Mouse (Mus musculus): ENCODE measurements at regions not wholly inside any gene's neighbourhood (a gene's known extent, or its start where the extent isn't known, plus 50 kb on each side); places are given as distances from the start of the nearest gene placed in this dataset.
"Not testable (repeated sequence)": the region's sequence is repeated elsewhere in the genome, so short reads cannot be mapped to it uniquely, and the experiment has no call there.

GRCm38 (mm10) chr13:61957197-61957596, 172.5 kb upstream of the Zfp808 start:
- not testable (repeated sequence) for ATAC-seq (ENCODE audit: low FRiP score)

GRCm38 (mm10) chr13:61978856-61979255, 150.8 kb upstream of the Zfp808 start:
- not testable (repeated sequence) for ATAC-seq (ENCODE audit: low FRiP score); H3K9ac ChIP-seq; H3K4me2 ChIP-seq; H3K4me1 ChIP-seq; H3K36me3 ChIP-seq (replicated peaks); H3K4me3 ChIP-seq (replicated peaks); H3K27me3 ChIP-seq; H3K27ac ChIP-seq
- 94% methylated on average over 3 of the region's 3 CpGs for WGBS
- peaks cover 13% of the 10 kb centered on the region; the same call in 1 of the 2 replicates for H3K9me3 ChIP-seq

More at GRCm38 (mm10) chr13:61957197-61957596, 172.5 kb upstream of the Zfp808 start:
- H3K4me1 ChIP-seq; H3K4me2 ChIP-seq; H3K27ac ChIP-seq; H3K4me3 ChIP-seq (replicated peaks); H3K9ac ChIP-seq; H3K36me3 ChIP-seq (replicated peaks); H3K27me3 ChIP-seq: not testable (repeated sequence)
- 88% methylated on average over 9 of the region's 9 CpGs for WGBS
- H3K9me3 ChIP-seq, result peaks cover 15% of the 10 kb centered on the region; the same call in 1 of the 2 replicates

- WGBS, result 71% methylated on average over 3 of the region's 3 CpGs
Observed at GRCm38 (mm10) chr13:61996519-61996918, 133.2 kb upstream of the Zfp808 start.

GRCm38 (mm10) chr13:61998803-61999202, 130.9 kb upstream of the Zfp808 start:
- not testable (repeated sequence) for H3K27ac ChIP-seq; H3K4me1 ChIP-seq; H3K36me3 ChIP-seq (replicated peaks); H3K4me3 ChIP-seq (replicated peaks); H3K4me2 ChIP-seq; ATAC-seq (ENCODE audit: low FRiP score); H3K9me3 ChIP-seq; H3K9ac ChIP-seq; H3K27me3 ChIP-seq
- 6% methylated on average over 6 of the region's 6 CpGs for WGBS

More at GRCm38 (mm10) chr13:61996519-61996918, 133.2 kb upstream of the Zfp808 start:
- not testable (repeated sequence) for H3K9me3 ChIP-seq; H3K27me3 ChIP-seq; H3K4me1 ChIP-seq; H3K36me3 ChIP-seq (replicated peaks); ATAC-seq (ENCODE audit: low FRiP score); H3K9ac ChIP-seq; H3K27ac ChIP-seq; H3K4me2 ChIP-seq; H3K4me3 ChIP-seq (replicated peaks)

GRCm38 (mm10) chr13:62007321-62007720, 122.4 kb upstream of the Zfp808 start:
- not testable (repeated sequence) for H3K9ac ChIP-seq; H3K27me3 ChIP-seq; H3K4me2 ChIP-seq; H3K4me3 ChIP-seq (replicated peaks); H3K27ac ChIP-seq; H3K9me3 ChIP-seq; H3K4me1 ChIP-seq; H3K36me3 ChIP-seq (replicated peaks); ATAC-seq (ENCODE audit: low FRiP score)
- 78% methylated on average over 1 of the region's 1 CpGs for WGBS

GRCm38 (mm10) chr13:62015424-62016167, 114.1 kb upstream of the Zfp808 start:
- not testable (repeated sequence) for H3K27me3 ChIP-seq; H3K4me1 ChIP-seq; H3K36me3 ChIP-seq (replicated peaks); H3K9me3 ChIP-seq
- H3K4me3 ChIP-seq (replicated peaks), result peak overlapping the region; percentile 60
- peak; percentile 83; the same call in 1 of the 2 replicates for ATAC-seq (ENCODE audit: low FRiP score)
- peak overlapping the region; percentile 57 for H3K4me2 ChIP-seq
- H3K27ac ChIP-seq, result peak overlapping the region; percentile 42; the same call in 1 of the 2 replicates
- WGBS, result 2% methylated on average over 22 of the region's 22 CpGs
- H3K9ac ChIP-seq, result peak overlapping the region; percentile 80

- Histone ChIP-seq H3K4me3 (replicated peaks) (peak overlapping the region; percentile 60), H3K9ac (peak overlapping the region; percentile 80), H3K27ac (peak overlapping the region; percentile 42; the same call in 1 of the 2 replicates), H3K4me2 (peak overlapping the region; percentile 57)
- not testable (repeated sequence) for H3K36me3 ChIP-seq (replicated peaks); ATAC-seq (ENCODE audit: low FRiP score); H3K9me3 ChIP-seq; H3K4me1 ChIP-seq; H3K27me3 ChIP-seq
- WGBS, result 0% methylated on average over 5 of the region's 5 CpGs
Observed at GRCm38 (mm10) chr13:62016168-62016502, 113.6 kb upstream of the Zfp808 start.

- 92% methylated on average over 2 of the region's 2 CpGs for WGBS
- not testable (repeated sequence) for ATAC-seq (ENCODE audit: low FRiP score); H3K4me3 ChIP-seq (replicated peaks); H3K4me1 ChIP-seq; H3K27me3 ChIP-seq; H3K9ac ChIP-seq; H3K27ac ChIP-seq; H3K4me2 ChIP-seq; H3K36me3 ChIP-seq (replicated peaks)
- peaks cover 10% of the 10 kb centered on the region for H3K9me3 ChIP-seq
Observed at GRCm38 (mm10) chr13:62037646-62038045, 92.0 kb upstream of the Zfp808 start.

GRCm38 (mm10) chr13:62077951-62078671, 51.6 kb upstream of the Zfp808 start:
- H3K36me3 ChIP-seq (replicated peaks), result not testable (repeated sequence)

GRCm38 (mm10) chr13:62078893-62079292, 50.8 kb upstream of the Zfp808 start:
- not testable (repeated sequence) for H3K27ac ChIP-seq; H3K36me3 ChIP-seq (replicated peaks); H3K9me3 ChIP-seq; H3K27me3 ChIP-seq; H3K4me3 ChIP-seq (replicated peaks); H3K9ac ChIP-seq; H3K4me2 ChIP-seq; H3K4me1 ChIP-seq; ATAC-seq (ENCODE audit: low FRiP score)
- WGBS, result 89% methylated on average over 9 of the region's 9 CpGs

More at GRCm38 (mm10) chr13:62077951-62078671, 51.6 kb upstream of the Zfp808 start:
- 66% methylated on average over 2 of the region's 2 CpGs for WGBS
- H3K9me3 ChIP-seq; H3K9ac ChIP-seq; H3K27ac ChIP-seq; H3K4me3 ChIP-seq (replicated peaks); H3K4me2 ChIP-seq; H3K4me1 ChIP-seq; H3K27me3 ChIP-seq; ATAC-seq (ENCODE audit: low FRiP score): not testable (repeated sequence)
